Mouse (Mus musculus) intestine, postnatal 0 days (tissue): ENCODE data around the gene Zfp326. TPM values are rescaled to one million over a fixed set of nuclear protein-coding genes. Genes with fewer than 3 reads are reported as not detected.

ENCODE experiments used
- ATAC-seq: fragments of 200-750 bp; cut with Nextera tagmentation; 2 replicates; pipeline ENCODE4 v1.8.0; 2017; ENCODE audit warnings: mild to moderate bottlenecking, moderate TSS enrichment, moderate library complexity
- H3K27ac ChIP-seq: fragments of 300-500 bp; sonication (generic); 2 replicates; pipeline ENCODE4 v1.5.1; 2014; ENCODE audit warnings: mild to moderate bottlenecking, low read depth, low read length, moderate library complexity
- H3K27me3 ChIP-seq: fragments of 300-500 bp; sonication (generic); replicated peaks from 2 replicates; pipeline ENCODE4 v1.6.1; 2014; ENCODE audit warnings: low read length, mixed read lengths; ENCODE audit not compliant: control insufficient read depth, insufficient read depth
- H3K36me3 ChIP-seq: fragments of 300-500 bp; sonication (generic); 2 replicates; pipeline ENCODE4 v1.6.1; 2014; ENCODE audit warnings: mild to moderate bottlenecking, moderate library complexity; ENCODE audit not compliant: control insufficient read depth, insufficient read depth
- H3K4me1 ChIP-seq: fragments of 300-500 bp; sonication (generic); replicated peaks from 2 replicates; pipeline ENCODE4 v1.6.1; 2014; ENCODE audit warnings: antibody characterized with exemption, low read length, mixed read lengths; ENCODE audit not compliant: control insufficient read depth, insufficient read depth
- H3K4me2 ChIP-seq: fragments of 300-500 bp; sonication (generic); replicated peaks from 2 replicates; pipeline ENCODE4 v1.6.1; 2014; ENCODE audit warnings: low read depth, mild to moderate bottlenecking, moderate library complexity
- H3K4me3 ChIP-seq: fragments of 300-500 bp; sonication (generic); 2 replicates; pipeline ENCODE4 v1.5.1; 2014; ENCODE audit warnings: low read depth, low read length
- H3K9ac ChIP-seq: fragments of 300-500 bp; sonication (generic); 2 replicates; pipeline ENCODE4 v1.6.1; 2014; ENCODE audit warnings: mild to moderate bottlenecking, low read depth, low read length
- H3K9me3 ChIP-seq: fragments of 300-500 bp; sonication (generic); 2 replicates; pipeline ENCODE4 v1.6.1; 2016; ENCODE audit warnings: mixed run types; ENCODE audit not compliant: control insufficient read depth
- CTCF ChIP-seq: sonication (generic); IDR thresholded peaks from 2 replicates; pipeline ENCODE4 v1.5.1; 2016; ENCODE audit warnings: low read depth, mild to moderate bottlenecking, control low read depth, antibody characterized with exemption, moderate library complexity
- WGBS: fragments of 180-500 bp; shearing (Covaris S2); extraction: QIAGEN DNeasy Blood & Tissue Kit; methylation state at CpG from one replicate; pipeline ENCODE4 v1.1.7; 2014; 5-methylcytosine and 5-hydroxymethylcytosine counted together
- polyA plus RNA-seq: library from polyadenylated mRNA; unstranded; fragments of >200 nt; fragmentation: Nextera tagmentation; extraction: Ambion mirVana; gene quantifications from 2 replicates; pipeline ENCODE4 v1.2.1, GENCODE M21; 2015

The Zfp326 gene
- polyA plus RNA-seq, 1 experiment from 2014 or later: 19.9 TPM

DNA sequence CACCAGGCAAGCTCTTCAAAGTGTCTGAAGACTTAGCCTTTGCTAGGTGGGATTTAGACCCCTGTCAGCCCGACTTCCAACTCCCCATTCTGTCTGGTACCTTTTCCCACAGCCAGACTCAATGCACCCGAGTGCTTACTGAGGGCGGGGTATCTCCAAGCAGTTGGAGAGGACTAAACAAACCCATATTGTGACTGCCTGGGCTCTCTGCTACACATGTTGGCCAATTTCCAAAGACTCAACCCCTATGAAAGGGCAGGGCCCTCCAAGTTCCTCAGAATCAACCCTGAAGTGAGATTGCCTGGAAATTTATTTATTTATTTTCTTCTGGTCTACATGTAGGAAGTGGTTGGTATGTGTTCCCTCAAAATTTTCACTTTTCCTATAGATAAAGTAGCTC lies 26.7 kb upstream of the Zfp326 start:
- no peak overlapping the region for H3K27ac ChIP-seq

DNA sequence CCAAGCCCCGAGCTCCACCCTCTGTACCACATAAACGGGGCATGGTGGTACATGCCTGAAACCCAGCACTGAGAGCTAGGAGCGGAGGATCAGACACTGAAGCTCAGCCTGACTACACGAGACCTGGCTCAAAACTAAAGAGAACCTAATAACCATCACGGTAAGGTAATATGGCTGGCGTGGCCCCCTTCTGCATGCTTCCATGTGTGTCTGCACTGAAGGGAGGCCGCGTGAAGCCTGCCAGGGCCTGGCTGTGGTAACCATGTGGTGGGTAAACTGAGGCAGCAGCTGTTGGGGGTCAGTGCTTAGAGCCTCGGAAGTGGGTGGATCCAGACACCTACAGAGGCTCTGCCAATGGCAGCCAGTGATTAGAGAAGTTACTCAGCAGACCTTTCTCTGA lies 23.1 kb upstream of the Zfp326 start:
- no peak overlapping the region for H3K4me2 ChIP-seq
- no peaks in the 10 kb centered on the region for H3K9me3 ChIP-seq
- H3K36me3 ChIP-seq: no peaks in the 10 kb centered on the region
- no peak overlapping the region for H3K9ac ChIP-seq
- no peaks in the 10 kb centered on the region for H3K27me3 ChIP-seq
- H3K27ac ChIP-seq: no peak overlapping the region
- WGBS: 92% methylated on average over 9 of the region's 9 CpGs
- no peak for TF ChIP-seq CTCF
- ATAC-seq: no peak
- no peaks in the 10 kb centered on the region for H3K4me1 ChIP-seq
- H3K4me3 ChIP-seq: no peak overlapping the region

More for the DNA sequence above, 26.7 kb upstream of the Zfp326 start:
- H3K27me3 ChIP-seq: no peaks in the 10 kb centered on the region
- H3K4me3 ChIP-seq: no peak overlapping the region
- H3K36me3 ChIP-seq: no peaks in the 10 kb centered on the region
- H3K9ac ChIP-seq: no peak overlapping the region
- ATAC-seq: no peak
- 40% methylated on average over 3 of the region's 3 CpGs for WGBS
- H3K9me3 ChIP-seq: no peaks in the 10 kb centered on the region
- no peaks in the 10 kb centered on the region for H3K4me1 ChIP-seq
- no peak overlapping the region for H3K4me2 ChIP-seq
- TF ChIP-seq CTCF: no peak

DNA sequence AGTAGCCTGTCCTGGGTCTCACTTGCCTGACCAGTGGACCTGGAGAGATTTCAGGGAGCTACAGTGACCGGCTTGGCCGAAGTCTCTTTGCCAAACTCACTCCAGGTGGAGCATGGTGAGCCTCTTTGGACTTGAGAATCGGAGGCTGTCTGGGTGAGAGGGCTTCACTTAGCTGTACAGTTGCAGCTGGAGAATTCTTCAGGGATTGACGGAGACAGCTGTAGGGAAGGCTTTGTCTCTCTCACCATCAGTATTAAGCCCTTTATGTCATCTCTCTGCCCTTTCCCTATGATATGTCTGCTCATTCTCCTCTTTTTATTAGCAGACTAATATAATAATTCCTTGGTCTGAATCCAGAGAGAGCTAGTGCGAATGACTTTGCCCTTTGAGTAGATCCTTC lies 18.9 kb upstream of the Zfp326 start:
- no peak overlapping the region for H3K9ac ChIP-seq
- no peaks in the 10 kb centered on the region for H3K4me1 ChIP-seq
- WGBS: 79% methylated on average over 5 of the region's 5 CpGs
- H3K27ac ChIP-seq: no peak overlapping the region
- no peak for TF ChIP-seq CTCF
- H3K27me3 ChIP-seq: no peaks in the 10 kb centered on the region
- no peak for ATAC-seq
- no peaks in the 10 kb centered on the region for H3K36me3 ChIP-seq
- H3K9me3 ChIP-seq: no peaks in the 10 kb centered on the region
- no peak overlapping the region for H3K4me3 ChIP-seq
- no peak overlapping the region for H3K4me2 ChIP-seq

DNA sequence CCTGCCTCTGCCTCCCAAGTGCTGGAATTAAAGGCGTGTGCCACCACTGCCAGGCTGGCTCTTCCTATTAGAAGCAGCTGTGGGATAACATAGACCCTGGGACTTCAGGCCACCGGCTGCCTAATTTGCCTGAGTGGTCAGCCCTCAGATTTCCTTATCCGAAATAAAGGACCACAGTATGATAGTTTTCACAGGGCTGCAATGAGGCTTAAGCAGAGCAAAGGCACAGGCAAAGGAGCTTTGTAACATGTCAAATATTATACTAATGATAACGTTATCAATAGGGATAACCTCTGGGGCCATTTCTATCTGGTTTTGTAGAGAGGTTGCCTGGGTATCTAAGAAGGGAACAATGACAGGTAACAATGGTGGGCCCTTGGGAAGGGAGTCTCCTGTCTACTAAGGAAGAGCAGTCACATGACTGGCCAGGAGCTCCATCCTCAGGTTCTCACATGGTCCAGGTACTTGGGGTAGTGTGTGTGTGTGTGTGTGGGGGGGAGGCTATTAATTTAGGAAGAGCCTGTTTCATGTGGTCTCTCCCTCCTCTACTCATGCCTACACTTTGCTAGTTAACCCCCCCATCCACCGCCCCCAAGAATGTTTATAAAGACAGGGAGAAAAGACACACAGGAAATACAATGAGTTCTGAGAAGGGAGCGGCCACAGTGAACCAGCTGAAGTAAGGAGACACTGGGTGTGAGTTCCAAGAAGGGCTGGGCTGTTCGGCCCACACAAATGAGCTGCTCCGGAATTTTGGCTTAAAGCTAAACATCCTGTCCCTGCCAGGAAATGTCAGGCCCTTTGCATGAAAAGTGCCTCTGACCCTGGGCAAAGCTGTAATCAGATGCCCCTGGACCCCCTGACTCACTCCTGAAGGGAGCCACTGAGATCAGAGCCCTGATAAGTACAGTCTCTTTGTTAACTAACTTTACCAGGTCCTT lies 17.3 kb upstream of the Zfp326 start:
- no peak for ATAC-seq

GRCm38 (mm10) chr5:105859716-105860460 lies 16.5 kb upstream of the Zfp326 start:
- H3K4me2 ChIP-seq: no peak overlapping the region
- 70% methylated on average over 11 of the region's 11 CpGs for WGBS
- H3K36me3 ChIP-seq: no peaks in the 10 kb centered on the region
- no peaks in the 10 kb centered on the region for H3K9me3 ChIP-seq
- no peak for ATAC-seq
- no peak overlapping the region for H3K27ac ChIP-seq
- no peaks in the 10 kb centered on the region for H3K27me3 ChIP-seq
- no peak overlapping the region for H3K4me3 ChIP-seq
- H3K4me1 ChIP-seq: no peaks in the 10 kb centered on the region
- no peak overlapping the region for H3K9ac ChIP-seq
- TF ChIP-seq CTCF: no peak

More for the DNA sequence above, 17.3 kb upstream of the Zfp326 start:
- Histone ChIP-seq H3K4me1 (no peaks in the 10 kb centered on the region), H3K27ac (no peak overlapping the region), H3K4me2 (no peak overlapping the region), H3K9ac (no peak overlapping the region), H3K36me3 (no peaks in the 10 kb centered on the region), H3K27me3 (no peaks in the 10 kb centered on the region), H3K4me3 (no peak overlapping the region), H3K9me3 (no peaks in the 10 kb centered on the region)
- no peak for TF ChIP-seq CTCF
- WGBS: 56% methylated on average over 8 of the region's 8 CpGs

- no peak overlapping the region for H3K4me2 ChIP-seq
- 90% methylated on average over 10 of the region's 10 CpGs for WGBS
- no peak overlapping the region for H3K4me3 ChIP-seq
- no peaks in the 10 kb centered on the region for H3K36me3 ChIP-seq
- no peak for TF ChIP-seq CTCF
- ATAC-seq: no peak
- H3K9ac ChIP-seq: no peak overlapping the region
- H3K27me3 ChIP-seq: no peaks in the 10 kb centered on the region
- H3K4me1 ChIP-seq: no peaks in the 10 kb centered on the region
- H3K9me3 ChIP-seq: no peaks in the 10 kb centered on the region
- H3K27ac ChIP-seq: no peak overlapping the region
These were observed 15.9 kb upstream of the Zfp326 start for GRCm38 (mm10) chr5:105860461-105860835.
